Mouse (Mus musculus) CH12.LX (cell line): Measurements from ENCODE around the gene B4galnt3. TPM values are rescaled to one million over a fixed set of nuclear protein-coding genes. Genes with fewer than 3 reads are reported as not detected.

ENCODE experiments used
- DNase-seq: peaks from one replicate; pipeline ENCODE4 v3.0.0-alpha.2; 2013; ENCODE audit errors: extremely low read depth
- H3K27ac ChIP-seq: 2 replicates; pipeline ENCODE4 v1.5.1; 2012; ENCODE audit warnings: low read depth, mild to moderate bottlenecking, control low read depth, moderate library complexity; ENCODE audit not compliant: insufficient read depth
- H3K27me3 ChIP-seq: replicated peaks from 2 replicates; pipeline ENCODE3; 2012; ENCODE audit warnings: inconsistent platforms
- H3K36me3 ChIP-seq, 2 experiments: replicated peaks in 1 of 2; 2 replicates each; pipeline versions ENCODE3 to v1.6.1; 2012; ENCODE audit warnings: inconsistent platforms in 1 of 2, low read length in 1 of 2, mild to moderate bottlenecking in 1 of 2, mixed read lengths in 1 of 2, moderate library complexity in 1 of 2; ENCODE audit not compliant: control insufficient read depth in 1 of 2, insufficient read depth in 1 of 2
- H3K4me1 ChIP-seq, 2 experiments: 2 replicates each; pipeline ENCODE4 v1.6.1; 2012; ENCODE audit warnings: inconsistent platforms in 1 of 2, moderate library complexity in 1 of 2; ENCODE audit not compliant: insufficient read depth in 2 of 2, control insufficient read depth in 1 of 2
- H3K4me2 ChIP-seq: 2 replicates; pipeline ENCODE4 v1.6.1; 2012; ENCODE audit warnings: low read depth, mild to moderate bottlenecking, control low read depth; ENCODE audit not compliant: poor library complexity, insufficient read depth, severe bottlenecking
- H3K4me3 ChIP-seq, 3 experiments: fragments of 150-350 bp in 1 of 3; sonication (generic) in 1 of 3; replicated peaks in 1 of 3; 2 replicates each; pipeline versions ENCODE3 to v1.5.1; 2011 to 2012; ENCODE audit warnings: low read depth in 2 of 3, low read length in 2 of 3, mild to moderate bottlenecking in 2 of 3, moderate library complexity in 2 of 3, control low read depth in 1 of 3, improper control_type of control experiment in 1 of 3, inconsistent platforms in 1 of 3, mixed read lengths in 1 of 3; ENCODE audit not compliant: poor library complexity in 1 of 3
- H3K79me2 ChIP-seq: replicated peaks from 2 replicates; pipeline ENCODE4 v1.6.1; 2012; ENCODE audit warnings: mild to moderate bottlenecking, moderate library complexity; ENCODE audit not compliant: control insufficient read depth, poor library complexity, insufficient read depth, severe bottlenecking; ENCODE audit errors: extremely low read depth
- H3K9ac ChIP-seq: 2 replicates; pipeline ENCODE4 v1.6.1; 2012; ENCODE audit warnings: low read depth, mild to moderate bottlenecking, control low read depth, moderate library complexity; ENCODE audit not compliant: insufficient read depth
- H3K9me3 ChIP-seq: replicated peaks from 2 replicates; pipeline ENCODE3; 2012; ENCODE audit warnings: low read length, inconsistent platforms, mixed read lengths
- BHLHE40 ChIP-seq: IDR thresholded peaks from 2 replicates; pipeline ENCODE4 v1.6.1; 2011; ENCODE audit warnings: mild to moderate bottlenecking, low read depth, low read length, improper control_type of control experiment
- CHD2 ChIP-seq: IDR thresholded peaks from 2 replicates; pipeline ENCODE4 v1.6.1; 2011; ENCODE audit warnings: low read length, improper control_type of control experiment
- E2F4 ChIP-seq: IDR thresholded peaks from 2 replicates; pipeline ENCODE4 v1.6.1; 2011; ENCODE audit warnings: low read depth, low read length, improper control_type of control experiment; ENCODE audit not compliant: insufficient replicate concordance
- GABPA ChIP-seq: IDR thresholded peaks from 2 replicates; pipeline ENCODE4 v1.6.1; 2012; ENCODE audit warnings: low read depth, low read length, improper control_type of control experiment, inconsistent platforms; ENCODE audit not compliant: insufficient replicate concordance
- JUN ChIP-seq: IDR thresholded peaks from 2 replicates; pipeline ENCODE4 v1.6.1; 2011; ENCODE audit warnings: low read depth, mild to moderate bottlenecking, low read length, improper control_type of control experiment, moderate library complexity; ENCODE audit not compliant: insufficient read depth
- JUND ChIP-seq: conservative IDR thresholded peaks from 2 replicates; pipeline ENCODE4 v1.6.1; 2011; ENCODE audit warnings: low read depth, low read length, improper control_type of control experiment
- KAT2A ChIP-seq: IDR thresholded peaks from 2 replicates; pipeline ENCODE4 v1.6.1; 2012; ENCODE audit warnings: low read length, improper control_type of control experiment, inconsistent platforms; ENCODE audit not compliant: insufficient replicate concordance
- MAX ChIP-seq: IDR thresholded peaks from 2 replicates; pipeline ENCODE4 v1.6.1; 2011; ENCODE audit warnings: low read length, improper control_type of control experiment
- MAZ ChIP-seq: IDR thresholded peaks from 2 replicates; pipeline ENCODE4 v1.6.1; 2012; ENCODE audit warnings: low read depth, mild to moderate bottlenecking, inconsistent platforms, low read length, improper control_type of control experiment, moderate library complexity
- MEF2A ChIP-seq: IDR thresholded peaks from 2 replicates; pipeline ENCODE4 v1.6.1; 2014; ENCODE audit warnings: low read depth, mild to moderate bottlenecking, inconsistent platforms, low read length, improper control_type of control experiment, borderline replicate concordance
- MXI1 ChIP-seq: IDR thresholded peaks from 2 replicates; pipeline ENCODE4 v1.6.1; 2011; ENCODE audit warnings: mild to moderate bottlenecking, low read depth, low read length, improper control_type of control experiment
- MYC ChIP-seq: IDR thresholded peaks from 2 replicates; pipeline ENCODE4 v1.6.1; 2011; ENCODE audit warnings: low read depth, mild to moderate bottlenecking, improper control_type of control experiment, low read length
- NELFE ChIP-seq: IDR thresholded peaks from 2 replicates; pipeline ENCODE4 v1.6.1; 2011; ENCODE audit warnings: low read depth, low read length, improper control_type of control experiment
- PAX5 ChIP-seq: IDR thresholded peaks from 2 replicates; pipeline ENCODE4 v1.6.1; 2012; ENCODE audit warnings: low read length, inconsistent platforms, mixed read lengths
- POLR2A ChIP-seq: IDR thresholded peaks from 2 replicates; pipeline ENCODE4 v1.6.1; 2011; ENCODE audit warnings: low read depth, mild to moderate bottlenecking, improper control_type of control experiment, low read length
- RAD21 ChIP-seq: IDR thresholded peaks from 2 replicates; pipeline ENCODE4 v1.6.1; 2011; ENCODE audit warnings: low read depth, mild to moderate bottlenecking, low read length, improper control_type of control experiment, moderate library complexity
- RCOR1 ChIP-seq: conservative IDR thresholded peaks from 2 replicates; pipeline ENCODE4 v1.6.1; 2012; ENCODE audit warnings: low read depth, mild to moderate bottlenecking, inconsistent platforms, low read length, improper control_type of control experiment
- SIN3A ChIP-seq: IDR thresholded peaks from 2 replicates; pipeline ENCODE4 v1.6.1; 2012; ENCODE audit warnings: low read length, improper control_type of control experiment, inconsistent platforms
- SMC3 ChIP-seq: IDR thresholded peaks from 2 replicates; pipeline ENCODE4 v1.6.1; 2011; ENCODE audit warnings: low read depth, low read length, improper control_type of control experiment
- UBTF ChIP-seq: IDR thresholded peaks from 2 replicates; pipeline ENCODE4 v1.6.1; 2012; ENCODE audit warnings: low read depth, mild to moderate bottlenecking, inconsistent platforms, low read length, improper control_type of control experiment, moderate library complexity
- USF2 ChIP-seq: conservative IDR thresholded peaks from 2 replicates; pipeline ENCODE4 v1.6.1; 2011; ENCODE audit warnings: low read depth, low read length, improper control_type of control experiment
- ZKSCAN1 ChIP-seq: IDR thresholded peaks from 2 replicates; pipeline ENCODE4 v1.6.1; 2012; ENCODE audit warnings: low read depth, inconsistent platforms, low read length, improper control_type of control experiment, borderline replicate concordance
- ZMIZ1 ChIP-seq: IDR thresholded peaks from 2 replicates; pipeline ENCODE4 v1.6.1; 2012; ENCODE audit warnings: low read depth, mild to moderate bottlenecking, inconsistent platforms, low read length, improper control_type of control experiment
- dilution Hi-C: fragments of 300-500 bp; cut with MboI; formaldehyde crosslinking; loops from 2 replicates; pipeline ENCODE4 v1.14.3; 2020; ENCODE audit warnings: low sequenced_read_pairs; ENCODE audit not compliant: extremely low pct_unique_long_range_greater_than_20kb, extremely low pct_ligation_motif_present
- in situ Hi-C: fragments of 300-500 bp; cut with MboI; formaldehyde crosslinking; loops from 3 replicates; pipeline ENCODE4 v1.14.3; 2019; ENCODE audit warnings: low sequenced_read_pairs, low pct_ligation_motif_present, low pct_unique_long_range_greater_than_20kb, mixed read lengths
- polyA plus RNA-seq: library from polyadenylated mRNA; unstranded; fragments of >175 nt; gene quantifications from 2 replicates; pipeline ENCODE4 v1.2.1, GENCODE M21; 2012; ENCODE audit warnings: low read depth; ENCODE audit not compliant: insufficient read length
- total RNA-seq, 2 experiments: library from RNA; depleted of rRNA; stranded (reverse); fragments of 300-350 nt in 1 of 2; fragments of >200 nt in 1 of 2; gene quantifications; 2 replicates each; pipeline ENCODE4 v1.2.3; 2012 to 2014

B4galnt3 gene
- total and polyA plus RNA-seq, 3 experiments, result 0.21 to 0.47 (median 0.44) TPM

GRCm38 (mm10) chr6:120276874-120277449, 17.4 kb downstream of the B4galnt3 start:
- no peak overlapping the region for H3K9ac ChIP-seq
- H3K4me2 ChIP-seq, result no peak overlapping the region
- H3K27ac ChIP-seq, result no peak overlapping the region
- TF ChIP-seq MYC (no peak), ZKSCAN1 (no peak), PAX5 (no peak), BHLHE40 (no peak), MAX (no peak), SIN3A (no peak), JUND (no peak), JUN (no peak)
- dilution Hi-C loops, result no loop called here
- in situ Hi-C loops, result no loop called here
- no peaks in the 10 kb centered on the region for H3K4me1 ChIP-seq
- peaks cover 2% of the 10 kb centered on the region for H3K27me3 ChIP-seq
- H3K79me2 ChIP-seq, result no peaks in the 10 kb centered on the region
- no peaks in the 10 kb centered on the region for H3K36me3 ChIP-seq
- no peaks in the 10 kb centered on the region for H3K9me3 ChIP-seq
- DNase-seq, result no peak
- no peak overlapping the region for H3K4me3 ChIP-seq

GRCm38 (mm10) chr6:120275301-120275700, 19.1 kb downstream of the B4galnt3 start:
- Histone ChIP-seq H3K9ac (no peak overlapping the region), H3K4me3 (no peak overlapping the region), H3K9me3 (no peaks in the 10 kb centered on the region), H3K27me3 (peaks cover 2% of the 10 kb centered on the region), H3K27ac (no peak overlapping the region), H3K4me2 (no peak overlapping the region), H3K36me3 (no peaks in the 10 kb centered on the region), H3K4me1 (no peaks in the 10 kb centered on the region), H3K79me2 (no peaks in the 10 kb centered on the region)
- dilution Hi-C loops, result no loop called here
- no peak for TF ChIP-seq RCOR1
- no peak for TF ChIP-seq KAT2A
- no peak for TF ChIP-seq USF2
- no peak for TF ChIP-seq BHLHE40
- no peak for TF ChIP-seq RAD21
- no peak for TF ChIP-seq ZMIZ1
- TF ChIP-seq GABPA, result no peak
- TF ChIP-seq CHD2, result no peak
- no peak for TF ChIP-seq NELFE
- no peak for TF ChIP-seq SMC3
- TF ChIP-seq MXI1, result no peak
- no peak for TF ChIP-seq UBTF
- TF ChIP-seq E2F4, result no peak
- no peak for TF ChIP-seq MEF2A
- no peak for TF ChIP-seq POLR2A
- TF ChIP-seq MAZ, result no peak
- in situ Hi-C loops, result no loop called here
- DNase-seq, result no peak
